Mouse (Mus musculus): ENCODE measurements at regions not wholly inside any gene's neighbourhood (a gene's known extent, or its start where the extent isn't known, plus 50 kb on each side); places are given as distances from the start of the nearest gene placed in this dataset.

GRCm38 (mm10) chr15:62644744-62645143 lies 1200.2 kb downstream of the Gsdmc2 start:
- Histone ChIP-seq H3K9me3 (replicated peaks; ENCODE audit: low read length) (no peaks in the 10 kb centered on the region), H3K79me2 (replicated peaks; ENCODE audit: control insufficient read depth, extremely low read depth, insufficient read depth, poor library complexity, severe bottlenecking) (no peaks in the 10 kb centered on the region), H3K4me2 (ENCODE audit: insufficient read depth, low read depth, poor library complexity, severe bottlenecking) (no peak overlapping the region), H3K36me3 (replicated peaks in 1 of 2; ENCODE audit: control insufficient read depth in 1 of 2, insufficient read depth in 1 of 2, low read length in 1 of 2) (no peaks in the 10 kb centered on the region), H3K27me3 (replicated peaks) (no peaks in the 10 kb centered on the region), H3K4me1 (ENCODE audit: control insufficient read depth in 1 of 2, insufficient read depth in 2 of 2) (peaks cover 3 to 16% of the 10 kb centered on the region in 2 experiments; a peak in 3 of 4 replicates), H3K27ac (ENCODE audit: insufficient read depth, low read depth) (no peak overlapping the region), H3K9ac (ENCODE audit: insufficient read depth, low read depth) (no peak overlapping the region), H3K4me3 (replicated peaks in 1 of 3; ENCODE audit: low read depth in 2 of 3, low read length in 2 of 3, poor library complexity in 1 of 3) (no peak overlapping the region)
- DNase-seq (ENCODE audit: extremely low read depth) = no peak
- dilution Hi-C loops (cut with MboI; ENCODE audit: extremely low pct_ligation_motif_present, extremely low pct_unique_long_range_greater_than_20kb, low sequenced_read_pairs) (no loop called here), in situ Hi-C loops (cut with MboI; ENCODE audit: low pct_ligation_motif_present, low pct_unique_long_range_greater_than_20kb, low sequenced_read_pairs) (no loop called here)
- no peak for TF ChIP-seq EP300 (IDR thresholded peaks at IDR 0.05; ENCODE audit: low read length)
- no peak for TF ChIP-seq MAZ (IDR thresholded peaks at IDR 0.05; ENCODE audit: low read depth, low read length)

GRCm38 (mm10) chr15:62644296-62644695 lies 1200.7 kb downstream of the Gsdmc2 start:
- Histone ChIP-seq H3K9me3 (replicated peaks; ENCODE audit: low read length) (no peaks in the 10 kb centered on the region), H3K4me3 (replicated peaks in 1 of 3; ENCODE audit: low read depth in 2 of 3, low read length in 2 of 3, poor library complexity in 1 of 3) (no peak overlapping the region), H3K9ac (ENCODE audit: insufficient read depth, low read depth) (no peak overlapping the region), H3K36me3 (replicated peaks in 1 of 2; ENCODE audit: control insufficient read depth in 1 of 2, insufficient read depth in 1 of 2, low read length in 1 of 2) (no peaks in the 10 kb centered on the region), H3K79me2 (replicated peaks; ENCODE audit: control insufficient read depth, extremely low read depth, insufficient read depth, poor library complexity, severe bottlenecking) (no peaks in the 10 kb centered on the region), H3K4me2 (ENCODE audit: insufficient read depth, low read depth, poor library complexity, severe bottlenecking) (no peak overlapping the region), H3K27me3 (replicated peaks) (no peaks in the 10 kb centered on the region), H3K27ac (ENCODE audit: insufficient read depth, low read depth) (no peak overlapping the region), H3K4me1 (ENCODE audit: control insufficient read depth in 1 of 2, insufficient read depth in 2 of 2) (peaks cover 3 to 16% of the 10 kb centered on the region in 2 experiments; a peak in 3 of 4 replicates)
- dilution Hi-C loops (cut with MboI; ENCODE audit: extremely low pct_ligation_motif_present, extremely low pct_unique_long_range_greater_than_20kb, low sequenced_read_pairs) (no loop called here), in situ Hi-C loops (cut with MboI; ENCODE audit: low pct_ligation_motif_present, low pct_unique_long_range_greater_than_20kb, low sequenced_read_pairs) (no loop called here)
- DNase-seq (ENCODE audit: extremely low read depth) = peak; percentile 27
- TF ChIP-seq KAT2A (IDR thresholded peaks at IDR 0.05; ENCODE audit: insufficient replicate concordance, low read length) = no peak
- TF ChIP-seq NRF1 (IDR thresholded peaks at IDR 0.05; ENCODE audit: low read depth, low read length) = no peak
- no peak for TF ChIP-seq ETS1 (conservative IDR thresholded peaks at IDR 0.05; ENCODE audit: low read depth, low read length)
- TF ChIP-seq MXI1 (IDR thresholded peaks at IDR 0.05; ENCODE audit: low read depth, low read length) = no peak
- TF ChIP-seq CTCF (conservative IDR thresholded peaks at IDR 0.05 in 1 of 2, IDR thresholded peaks at IDR 0.05 in 1 of 2; ENCODE audit: low read depth in 2 of 2, low read length in 2 of 2) = no peak
- TF ChIP-seq TCF12 (IDR thresholded peaks at IDR 0.05; ENCODE audit: low read depth, low read length) = no peak
- no peak for TF ChIP-seq MAFK (IDR thresholded peaks at IDR 0.05; ENCODE audit: insufficient replicate concordance, low read length)
- TF ChIP-seq POLR2A (IDR thresholded peaks at IDR 0.05; ENCODE audit: low read depth, low read length) = no peak
- peak; percentile 83 for TF ChIP-seq EP300 (IDR thresholded peaks at IDR 0.05; ENCODE audit: low read length)
- TF ChIP-seq TBP (conservative IDR thresholded peaks at IDR 0.05; ENCODE audit: low read depth, low read length) = no peak
- peak; percentile 93 for TF ChIP-seq ZNF384 (IDR thresholded peaks at IDR 0.05; ENCODE audit: low read depth, low read length)
- no peak for TF ChIP-seq CHD2 (IDR thresholded peaks at IDR 0.05; ENCODE audit: low read length)
- TF ChIP-seq MEF2A (IDR thresholded peaks at IDR 0.05; ENCODE audit: borderline replicate concordance, low read depth, low read length) = peak; percentile 86; the same call in 1 of the 2 replicates
- TF ChIP-seq MYC (IDR thresholded peaks at IDR 0.05; ENCODE audit: low read depth, low read length) = no peak
- peak; percentile 62 for TF ChIP-seq IRF4 (IDR thresholded peaks at IDR 0.05; ENCODE audit: low read depth, low read length)
- TF ChIP-seq ELF1 (IDR thresholded peaks at IDR 0.05; ENCODE audit: low read depth, low read length) = no peak
- no peak for TF ChIP-seq USF2 (conservative IDR thresholded peaks at IDR 0.05; ENCODE audit: low read depth, low read length)
- TF ChIP-seq ZC3H11A (IDR thresholded peaks at IDR 0.05; ENCODE audit: low read depth, low read length) = no peak
- TF ChIP-seq JUND (conservative IDR thresholded peaks at IDR 0.05; ENCODE audit: low read depth, low read length) = no peak
